Mouse (Mus musculus) intestine, postnatal 0 days (tissue): ENCODE results near the gene Zfhx2. TPM values are rescaled to one million over a fixed set of nuclear protein-coding genes. Genes with fewer than 3 reads are reported as not detected.

Source experiments
- ATAC-seq: fragments of 200-750 bp; cut with Nextera tagmentation; 2 replicates; pipeline ENCODE4 v1.8.0; 2017; ENCODE audit warnings: mild to moderate bottlenecking, moderate TSS enrichment, moderate library complexity
- H3K27ac ChIP-seq: fragments of 300-500 bp; sonication (generic); 2 replicates; pipeline ENCODE4 v1.5.1; 2014; ENCODE audit warnings: mild to moderate bottlenecking, low read depth, low read length, moderate library complexity
- H3K27me3 ChIP-seq: fragments of 300-500 bp; sonication (generic); replicated peaks from 2 replicates; pipeline ENCODE4 v1.6.1; 2014; ENCODE audit warnings: low read length, mixed read lengths; ENCODE audit not compliant: control insufficient read depth, insufficient read depth
- H3K36me3 ChIP-seq: fragments of 300-500 bp; sonication (generic); 2 replicates; pipeline ENCODE4 v1.6.1; 2014; ENCODE audit warnings: mild to moderate bottlenecking, moderate library complexity; ENCODE audit not compliant: control insufficient read depth, insufficient read depth
- H3K4me1 ChIP-seq: fragments of 300-500 bp; sonication (generic); replicated peaks from 2 replicates; pipeline ENCODE4 v1.6.1; 2014; ENCODE audit warnings: antibody characterized with exemption, low read length, mixed read lengths; ENCODE audit not compliant: control insufficient read depth, insufficient read depth
- H3K4me2 ChIP-seq: fragments of 300-500 bp; sonication (generic); replicated peaks from 2 replicates; pipeline ENCODE4 v1.6.1; 2014; ENCODE audit warnings: low read depth, mild to moderate bottlenecking, moderate library complexity
- H3K4me3 ChIP-seq: fragments of 300-500 bp; sonication (generic); 2 replicates; pipeline ENCODE4 v1.5.1; 2014; ENCODE audit warnings: low read depth, low read length
- H3K9ac ChIP-seq: fragments of 300-500 bp; sonication (generic); 2 replicates; pipeline ENCODE4 v1.6.1; 2014; ENCODE audit warnings: mild to moderate bottlenecking, low read depth, low read length
- H3K9me3 ChIP-seq: fragments of 300-500 bp; sonication (generic); 2 replicates; pipeline ENCODE4 v1.6.1; 2016; ENCODE audit warnings: mixed run types; ENCODE audit not compliant: control insufficient read depth
- CTCF ChIP-seq: sonication (generic); IDR thresholded peaks from 2 replicates; pipeline ENCODE4 v1.5.1; 2016; ENCODE audit warnings: low read depth, mild to moderate bottlenecking, control low read depth, antibody characterized with exemption, moderate library complexity
- WGBS: fragments of 180-500 bp; shearing (Covaris S2); extraction: QIAGEN DNeasy Blood & Tissue Kit; methylation state at CpG from one replicate; pipeline ENCODE4 v1.1.7; 2014; 5-methylcytosine and 5-hydroxymethylcytosine counted together
- polyA plus RNA-seq: library from polyadenylated mRNA; unstranded; fragments of >200 nt; fragmentation: Nextera tagmentation; extraction: Ambion mirVana; gene quantifications from 2 replicates; pipeline ENCODE4 v1.2.1, GENCODE M21; 2015

The Zfhx2 gene
- polyA plus RNA-seq, 1 experiment from 2014 or later, result 0.87 TPM

- no peaks in the 10 kb centered on the region for H3K9me3 ChIP-seq
- peak overlapping the region; percentile 77 for H3K4me2 ChIP-seq
- ATAC-seq, result no peak; the same call in 1 of the 2 replicates
- peak overlapping the region; percentile 70 for H3K9ac ChIP-seq
- no peaks in the 10 kb centered on the region for H3K27me3 ChIP-seq
- H3K4me3 ChIP-seq, result peak overlapping the region; percentile 80
- H3K27ac ChIP-seq, result peak overlapping the region; percentile 76
- peaks cover 13% of the 10 kb centered on the region; the same call in 1 of the 2 replicates for H3K36me3 ChIP-seq
- WGBS, result under 1% methylated on average over 17 of the region's 17 CpGs
- H3K4me1 ChIP-seq, result no peaks in the 10 kb centered on the region
- TF ChIP-seq CTCF, result no peak
Measured at GRCm38 (mm10) chr14:55015767-55016111, 76.4 kb downstream of the Zfhx2 start.

GRCm38 (mm10) chr14:55014991-55015766, 76.9 kb downstream of the Zfhx2 start, which contains the start of gene Ngdn:
TSS of gene Ngdn (plus strand) at chr14:55015454.
- peaks cover 8% of the 10 kb centered on the region; the same call in 1 of the 2 replicates for H3K36me3 ChIP-seq
- peak within 1 kb of the TSS; percentile 83 for H3K27ac ChIP-seq
- no peaks in the 10 kb centered on the region for H3K27me3 ChIP-seq
- H3K9ac ChIP-seq, result peak within 1 kb of the TSS; percentile 70
- TF ChIP-seq CTCF, result peak; percentile 93
- no peaks in the 10 kb centered on the region for H3K9me3 ChIP-seq
- peak within 1 kb of the TSS; percentile 77 for H3K4me2 ChIP-seq
- peak within 1 kb of the TSS; percentile 80 for H3K4me3 ChIP-seq
- ATAC-seq, result peak; percentile 97
- H3K4me1 ChIP-seq, result no peaks in the 10 kb centered on the region
- WGBS, result under 1% methylated on average over 36 of the region's 36 CpGs

- peak; percentile 50 for ATAC-seq
- H3K9ac ChIP-seq, result peak overlapping the region; percentile 55
- no peaks in the 10 kb centered on the region for H3K4me1 ChIP-seq
- WGBS, result under 1% methylated on average over 27 of the region's 27 CpGs
- H3K9me3 ChIP-seq, result no peaks in the 10 kb centered on the region
- H3K4me3 ChIP-seq, result peak overlapping the region; percentile 46
- H3K4me2 ChIP-seq, result peak overlapping the region; percentile 69
- H3K27ac ChIP-seq, result peak overlapping the region; percentile 83
- no peak for TF ChIP-seq CTCF
- H3K27me3 ChIP-seq, result no peaks in the 10 kb centered on the region
- peaks cover 8% of the 10 kb centered on the region; the same call in 1 of the 2 replicates for H3K36me3 ChIP-seq
Measured at GRCm38 (mm10) chr14:55014591-55014990, 77.5 kb downstream of the Zfhx2 start.

DNA sequence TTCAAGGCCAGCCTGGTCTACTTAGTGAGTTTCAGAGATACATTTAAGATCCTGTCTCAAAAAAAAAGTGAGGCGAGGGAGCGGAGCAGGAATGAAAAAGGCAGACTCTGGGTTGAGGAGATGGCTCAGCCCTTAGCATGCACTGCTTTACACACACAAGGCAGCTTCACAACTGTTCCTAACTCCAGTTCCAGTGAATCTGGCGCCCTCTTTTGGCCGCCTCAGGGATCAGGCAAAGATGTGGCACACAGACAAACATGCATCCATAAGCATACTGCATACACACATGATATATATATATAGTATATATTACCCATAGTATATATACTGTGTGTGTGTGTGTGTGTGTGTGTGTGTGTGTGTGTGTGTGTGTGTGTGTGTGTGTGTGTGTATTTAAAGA, 81.0 kb downstream of the Zfhx2 start:
- WGBS, result 66% methylated on average over 4 of the region's 4 CpGs
- peak; percentile 53 for TF ChIP-seq CTCF
- Histone ChIP-seq H3K4me3 (no peak overlapping the region), H3K9ac (no peak overlapping the region), H3K27ac (no peak overlapping the region), H3K9me3 (no peaks in the 10 kb centered on the region), H3K4me2 (no peak overlapping the region), H3K36me3 (no peaks in the 10 kb centered on the region), H3K27me3 (no peaks in the 10 kb centered on the region), H3K4me1 (no peaks in the 10 kb centered on the region)
- no peak for ATAC-seq

Other genes starting within 250 kb of the Zfhx2 start
- gene Homez, start 221.4 kb downstream of the Zfhx2 start, polyA plus RNA-seq, result 6.0 and 7.3 TPM in 2 replicates
- 3.8 and 4.1 TPM in 2 replicates for gene Ppp1r3e, start 214.8 kb downstream of the Zfhx2 start, polyA plus RNA-seq
- 8.0 and 9.3 TPM in 2 replicates for gene Bcl2l2, start 208.9 kb downstream of the Zfhx2 start, polyA plus RNA-seq
- 1.8 and 1.9 TPM in 2 replicates for gene Gm20521, start 208.9 kb downstream of the Zfhx2 start, polyA plus RNA-seq
- gene Pabpn1, start 199.8 kb downstream of the Zfhx2 start, polyA plus RNA-seq, result 60.9 and 64.1 TPM in 2 replicates
- 12.5 and 12.9 TPM in 2 replicates for gene Slc22a17, start 179.2 kb downstream of the Zfhx2 start, polyA plus RNA-seq
- gene Efs, start 166.2 kb downstream of the Zfhx2 start, polyA plus RNA-seq, result 6.5 and 7.1 TPM in 2 replicates
- not detected in 2 replicates for gene Il25, start 159.6 kb downstream of the Zfhx2 start, polyA plus RNA-seq
- gene Cmtm5, start 156.1 kb downstream of the Zfhx2 start, polyA plus RNA-seq, result 1.1 and 2.1 TPM in 2 replicates
- 0.53 TPM in 1 of 2 replicates, not detected in the other for gene Myh6, start 125.4 kb downstream of the Zfhx2 start, polyA plus RNA-seq
- not detected in 2 replicates for gene Gm17428, start 115.4 kb downstream of the Zfhx2 start, polyA plus RNA-seq
- gene Myh7, start 97.7 kb downstream of the Zfhx2 start, polyA plus RNA-seq, result 3.9 and 5.6 TPM in 2 replicates
- 69.4 and 77.9 TPM in 2 replicates for gene Ngdn, start 76.9 kb downstream of the Zfhx2 start, polyA plus RNA-seq
- gene Thtpa, start 2.5 kb upstream of the Zfhx2 start, polyA plus RNA-seq, result 7.5 and 8.8 TPM in 2 replicates
- 75.3 and 81.5 TPM in 2 replicates for gene Ap1g2, start 14.3 kb upstream of the Zfhx2 start, polyA plus RNA-seq
- 0.90 and 0.93 TPM in 2 replicates for gene Jph4, start 24.6 kb upstream of the Zfhx2 start, polyA plus RNA-seq
- 0.12 and 0.14 TPM in 2 replicates for gene Dhrs2, start 129.7 kb upstream of the Zfhx2 start, polyA plus RNA-seq